Mouse (Mus musculus) subcutaneous adipose tissue, adult 2 months (tissue): ENCODE results near the gene Fbln1. TPM values are rescaled to one million over a fixed set of nuclear protein-coding genes. Genes with fewer than 3 reads are reported as not detected.

Source experiments
- polyA plus RNA-seq: library from polyadenylated mRNA; depleted of rRNA; stranded (reverse); fragments of >200 nt; gene quantifications from 2 replicates; pipeline ENCODE4 v1.2.3, GENCODE M21; 2012; ENCODE audit warnings: low replicate concordance; rRNA removed

Gene Fbln1
- 66.7 and 288 TPM in 2 replicates for polyA plus RNA-seq

GRCm38 (mm10) chr15:85205792-85206702, at the start of gene Fbln1:
TSS of gene Fbln1 (plus strand) at chr15:85205949.

GRCm38 (mm10) chr15:85335671-85336300, 130.0 kb downstream of the Fbln1 start, which contains the start of gene Atxn10:
TSS of gene Atxn10 (plus strand) at chr15:85336245.

Other genes with a start within 250 kb of the Fbln1 start
- 20.6 and 31.0 TPM in 2 replicates for gene 5031439G07Rik, start 217.4 kb upstream of the Fbln1 start, polyA plus RNA-seq
- 0.17 and 10.2 TPM in 2 replicates for gene Upk3a, start 188.8 kb upstream of the Fbln1 start, polyA plus RNA-seq
- 7.7 and 19.7 TPM in 2 replicates for gene Fam118a, start 177.0 kb upstream of the Fbln1 start, polyA plus RNA-seq
- gene Smc1b, start 74.0 kb upstream of the Fbln1 start, polyA plus RNA-seq = not detected in 2 replicates
- gene Ribc2, start 73.9 kb upstream of the Fbln1 start, polyA plus RNA-seq = 0.06 TPM in 1 of 2 replicates, not detected in the other
- 127 and 129 TPM in 2 replicates for gene Atxn10, start 130.3 kb downstream of the Fbln1 start, polyA plus RNA-seq